In the genomic region with DNA sequence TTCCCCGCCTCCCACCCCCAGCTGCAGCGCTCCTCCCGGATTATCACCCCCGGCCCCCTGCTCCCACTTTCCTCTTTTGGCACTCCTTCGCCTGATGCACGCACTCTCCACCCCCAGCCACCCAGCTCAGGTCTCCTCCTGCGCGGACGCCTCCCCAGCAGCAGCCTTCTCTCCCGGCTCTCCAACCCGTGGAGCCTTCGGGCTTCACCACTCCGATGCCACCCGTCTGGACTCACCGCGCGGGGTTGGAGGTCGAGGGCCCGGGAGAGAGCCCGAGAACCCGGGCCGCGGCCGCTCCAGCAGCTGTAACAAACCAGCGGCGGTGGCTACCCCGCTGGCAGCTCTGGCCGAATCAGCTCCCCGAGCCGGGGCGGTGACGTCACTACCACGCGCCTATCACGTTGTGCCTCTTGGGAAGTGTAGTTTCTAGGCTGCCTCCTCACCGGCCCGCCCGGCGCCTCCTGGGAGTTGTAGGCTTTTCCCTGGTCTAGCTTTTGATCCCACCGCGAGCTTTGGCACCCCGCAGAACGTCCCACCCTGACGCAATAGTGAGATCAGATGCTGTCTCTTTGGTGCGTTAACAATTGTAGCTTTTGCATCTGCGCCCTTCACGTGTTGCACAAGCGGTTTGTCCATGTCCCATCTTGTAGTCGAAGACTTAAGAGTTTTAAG, we compare ENCODE assay signal across 8 mouse cellular contexts. TPM values are rescaled to one million over a fixed set of nuclear protein-coding genes. Genes with fewer than 3 reads are reported as not detected.
A peak's percentile ranks its signal among the peaks of the same experiment; 100 is the strongest.
DNase-seq lines count a peak whose midpoint lies in the region; ATAC-seq and TF ChIP-seq lines count a peak whose summit lies in the region.

A gene (minus strand): TSS at position 477 of the 672 bp plus-strand sequence.

- peak within 1 kb of the TSS; percentile 81 for H3K4me2 ChIP-seq in heart, embryonic 11.5 days
- H3K4me2 ChIP-seq in kidney, embryonic 16.5 days (replicated peaks; ENCODE audit: low read depth, low read length), result peak within 1 kb of the TSS; percentile 88
- peak within 1 kb of the TSS; percentile 93 for H3K4me2 ChIP-seq in myocyte (ENCODE audit: low read depth)

- peak within 1 kb of the TSS; percentile 96 for H3K27ac ChIP-seq in heart, embryonic 11.5 days (ENCODE audit: low read depth, low read length)
- H3K27ac ChIP-seq in kidney, embryonic 16.5 days (ENCODE audit: low read length), result peak within 1 kb of the TSS; percentile 73
- peak within 1 kb of the TSS; percentile 71 for H3K27ac ChIP-seq in liver, adult 2 months (replicated peaks; ENCODE audit: insufficient read depth, low read depth, low read length)

- H3ac ChIP-seq in myocyte (ENCODE audit: control insufficient read depth, insufficient read length), result peak within 1 kb of the TSS; percentile 83

- peak within 1 kb of the TSS; percentile 91 for H3K9ac ChIP-seq in heart, embryonic 11.5 days (ENCODE audit: low read depth, low read length)
- H3K9ac ChIP-seq in kidney, embryonic 16.5 days (replicated peaks; ENCODE audit: low read length), result peak within 1 kb of the TSS; percentile 94
- H3K9ac ChIP-seq in liver, adult 2 months (ENCODE audit: low read depth, low read length), result peak within 1 kb of the TSS; percentile 91

- H3K27me3 ChIP-seq in heart, embryonic 11.5 days (ENCODE audit: control insufficient read depth, insufficient read depth, low read length), result no peaks in the 10 kb centered on the region
- H3K27me3 ChIP-seq in kidney, embryonic 16.5 days (ENCODE audit: insufficient read depth, low read length), result peaks cover 3% of the 10 kb centered on the region; the same call in 1 of the 2 replicates
- no peaks in the 10 kb centered on the region for H3K27me3 ChIP-seq in liver, adult 2 months (ENCODE audit: control insufficient read depth, insufficient read depth, low read length)
- peaks cover 12% of the 10 kb centered on the region for H3K27me3 ChIP-seq in myocyte (ENCODE audit: control insufficient read depth, insufficient read depth, insufficient read length)
- H3K27me3 ChIP-seq in splenic B cell, adult 2 months (ENCODE audit: control insufficient read depth, insufficient read depth, low read length, poor library complexity, severe bottlenecking), result no peaks in the 10 kb centered on the region

- DNase-seq in B cell, adult 2 months, result peak; percentile 98
- peak; percentile 98 for DNase-seq in brain, adult 2 months (ENCODE audit: low read depth, low spot score)
- peak; percentile 89 for DNase-seq in liver, adult 2 months (ENCODE audit: extremely low read depth, low read depth, low spot score)
- peak; percentile 95 for DNase-seq in splenic B cell, adult 2 months (ENCODE audit: low read depth, low spot score)

- WGBS in heart, embryonic 11.5 days (ENCODE audit: insufficient replicate concordance), result under 1% methylated on average over 49 of the region's 49 CpGs
- under 1% methylated on average over 49 of the region's 49 CpGs for WGBS in kidney, embryonic 16.5 days
- WGBS in liver, adult 2 months, result under 1% methylated on average over 48 of the region's 49 CpGs

- ATAC-seq in erythroblast, adult 5-6 weeks (replicated peaks; ENCODE audit: low FRiP score, poor library complexity, severe bottlenecking), result peak; percentile 66
- ATAC-seq in heart, embryonic 11.5 days (replicated peaks; ENCODE audit: insufficient number of reproducible peaks, low FRiP score, low TSS enrichment), result peak; percentile 82
- peak; percentile 94 for ATAC-seq in kidney, embryonic 16.5 days (ENCODE audit: low FRiP score, low TSS enrichment)

- no peak for TF ChIP-seq CTCF in liver, adult 2 months (IDR thresholded peaks at IDR 0.05; ENCODE audit: low read depth, low read length)

- H3K9me3 ChIP-seq in heart, embryonic 11.5 days (replicated peaks; ENCODE audit: control insufficient read depth, low read length), result no peaks in the 10 kb centered on the region
- H3K9me3 ChIP-seq in kidney, embryonic 16.5 days (ENCODE audit: low read length), result no peaks in the 10 kb centered on the region

- H3K36me3 ChIP-seq in heart, embryonic 11.5 days (ENCODE audit: control insufficient read depth, insufficient read depth, low read length), result peaks cover 7% of the 10 kb centered on the region
- H3K36me3 ChIP-seq in kidney, embryonic 16.5 days (ENCODE audit: insufficient read depth, low read length), result peaks cover 19% of the 10 kb centered on the region
- peaks cover 11% of the 10 kb centered on the region; the same call in 1 of the 2 replicates for H3K36me3 ChIP-seq in liver, adult 2 months (ENCODE audit: control insufficient read depth, insufficient read depth, low read length)
- H3K36me3 ChIP-seq in myocyte (ENCODE audit: control insufficient read depth, insufficient read depth), result peaks cover 7% of the 10 kb centered on the region
- no peaks in the 10 kb centered on the region; the same call in 1 of the 2 replicates for H3K36me3 ChIP-seq in splenic B cell, adult 2 months (ENCODE audit: control insufficient read depth, insufficient read depth, low read length, poor library complexity, severe bottlenecking)

- peak within 1 kb of the TSS; percentile 97 for H3K4me3 ChIP-seq in heart, embryonic 11.5 days (ENCODE audit: low read depth, low read length)
- peak within 1 kb of the TSS; percentile 92 for H3K4me3 ChIP-seq in kidney, embryonic 16.5 days (ENCODE audit: low read length)
- H3K4me3 ChIP-seq in liver, adult 2 months (ENCODE audit: insufficient read depth, low read depth, low read length), result peak within 1 kb of the TSS; percentile 85
- peak within 1 kb of the TSS; percentile 77 for H3K4me3 ChIP-seq in myocyte

- H3K79me2 ChIP-seq in liver, adult 2 months (ENCODE audit: control insufficient read depth, insufficient read depth, low read length), result peaks cover 16% of the 10 kb centered on the region
- peaks cover 20% of the 10 kb centered on the region for H3K79me2 ChIP-seq in myocyte (ENCODE audit: control insufficient read depth, insufficient read depth)

- H3K4me1 ChIP-seq in heart, embryonic 11.5 days (ENCODE audit: control insufficient read depth, insufficient read depth, low read length), result peaks cover 60% of the 10 kb centered on the region
- H3K4me1 ChIP-seq in kidney, embryonic 16.5 days (ENCODE audit: insufficient read depth, low read length), result peaks cover 41% of the 10 kb centered on the region
- peaks cover 40% of the 10 kb centered on the region for H3K4me1 ChIP-seq in liver, adult 2 months (ENCODE audit: control insufficient read depth, insufficient read depth, low read length)

- TF ChIP-seq POLR2A in liver, adult 2 months (IDR thresholded peaks at IDR 0.05; ENCODE audit: extremely low read depth, insufficient read depth, low read length), result peak; percentile 93
- TF ChIP-seq POLR2A in myocyte (IDR thresholded peaks at IDR 0.05; ENCODE audit: insufficient read length, low read depth), result peak; percentile 64

TF ChIP-seq in myocyte, 11 proteins besides CTCF, POLR2A, EP300 and RAD21:
- TF ChIP-seq E2F4 (IDR thresholded peaks at IDR 0.05; ENCODE audit: insufficient read depth) (no peak), MYOD1 (IDR thresholded peaks at IDR 0.05; ENCODE audit: control insufficient read depth in 1 of 3, insufficient read length in 2 of 3, low read depth in 2 of 3) (peak in 1 of 3 experiments; percentile 25), USF1 (IDR thresholded peaks at IDR 0.05; ENCODE audit: low read depth) (peak; percentile 0), CEBPB (IDR thresholded peaks at IDR 0.05; ENCODE audit: insufficient read depth, poor library complexity, severe bottlenecking) (peak; percentile 77), REST (IDR thresholded peaks at IDR 0.05; ENCODE audit: insufficient read depth, insufficient read length) (no peak), SRF (IDR thresholded peaks at IDR 0.05; ENCODE audit: control insufficient read depth, insufficient read length, low read depth) (peak; percentile 77), TCF12 (IDR thresholded peaks at IDR 0.05; ENCODE audit: insufficient read depth, poor library complexity, severe bottlenecking) (no peak), POLR2AphosphoS2 (IDR thresholded peaks at IDR 0.05; ENCODE audit: insufficient read length, low read depth) (peak; percentile 64), TCF3 (IDR thresholded peaks at IDR 0.05; ENCODE audit: insufficient read length, low read depth) (no peak), MYOG (IDR thresholded peaks at IDR 0.05; ENCODE audit: control insufficient read depth in 1 of 3, insufficient read depth in 1 of 3, insufficient read length in 2 of 3, low read depth in 2 of 3) (peak in 1 of 3 experiments; percentile 28), MAX (IDR thresholded peaks at IDR 0.05; ENCODE audit: low read depth) (peak; percentile 61)
TF ChIP-seq in myocyte: peak in this region for 7.

RNA-seq across cellular contexts. Expression of the gene that starts here (rescaled TPM):
- total RNA-seq in erythroblast, adult 5-6 weeks (2015; ENCODE audit: low replicate concordance), result 20.5 and 31.9 TPM in 2 replicates
- 37.9 and 51.6 TPM in 2 replicates for total RNA-seq in erythroblast, adult 5-6 weeks (2017; ENCODE audit: low replicate concordance)
- polyA plus RNA-seq in heart, embryonic 11.5 days (2014; fragmentation: Nextera tagmentation; extraction: Ambion mirVana), result 9.6 and 15.0 TPM in 2 replicates
- 67.2 and 67.6 TPM in 2 replicates for polyA plus RNA-seq in kidney, embryonic 16.5 days (2015; fragmentation: Nextera tagmentation; extraction: Ambion mirVana)
- total RNA-seq in liver, adult 2 months (2014; rRNA removed), result 48.3 and 62.0 TPM in 2 replicates
- polyA plus RNA-seq in liver, adult 2 months (2012; rRNA removed), result 119 and 166 TPM in 2 replicates
- polyA plus RNA-seq in myocyte (2012; fragmentation: generic; extraction: Trizol), result 43.5 TPM

Comparison
In these comparisons a context has a peak if more than half of its experiments do, and no peak if none do; other contexts are left out.
1. Peak in every context shown above with its lines: DNase-seq, ATAC-seq, H3K4me3 ChIP-seq and H3K27ac ChIP-seq.